Mouse (Mus musculus) brain, embryonic 14.5 days (tissue): ENCODE results near the gene Dhx32. TPM values are rescaled to one million over a fixed set of nuclear protein-coding genes. Genes with fewer than 3 reads are reported as not detected.

Experiments used
- DNase-seq: peaks from one replicate; pipeline ENCODE4 v3.0.0-alpha.2; 2011; ENCODE audit warnings: low read depth
- CTCF ChIP-seq: fragments of 200-500 bp; IDR thresholded peaks from 2 replicates; pipeline ENCODE4 v1.5.1; 2012; ENCODE audit warnings: inconsistent platforms, mild to moderate bottlenecking, moderate library complexity, borderline replicate concordance; ENCODE audit not compliant: insufficient read depth, insufficient read length; ENCODE audit errors: extremely low read depth
- POLR2A ChIP-seq: fragments of 200-500 bp; IDR thresholded peaks from 2 replicates; pipeline ENCODE4 v1.6.1; 2012; ENCODE audit warnings: mild to moderate bottlenecking, inconsistent platforms, borderline replicate concordance; ENCODE audit not compliant: poor library complexity, insufficient read depth, insufficient read length, severe bottlenecking; ENCODE audit errors: extremely low read depth
- polyA plus RNA-seq: library from polyadenylated mRNA; depleted of rRNA; stranded (reverse); fragments of >200 nt; gene quantifications from 2 replicates; pipeline ENCODE4 v1.2.3, GENCODE M21; 2012

The Dhx32 gene
- polyA plus RNA-seq, 1 experiment: 31.6 TPM

- TF ChIP-seq CTCF (no peak), POLR2A (no peak)
- DNase-seq: no peak
These were observed 33.8 kb downstream of the Dhx32 start for GRCm38 (mm10) chr7:133748753-133749152.

GRCm38 (mm10) chr7:133747372-133747771, 35.2 kb downstream of the Dhx32 start:
- DNase-seq: no peak
- TF ChIP-seq CTCF (no peak), POLR2A (no peak)

GRCm38 (mm10) chr7:133744701-133745100, 37.8 kb downstream of the Dhx32 start:
- no peak for TF ChIP-seq POLR2A
- peak; percentile 35 for DNase-seq

- no peak for DNase-seq
- TF ChIP-seq CTCF: no peak
- TF ChIP-seq POLR2A: no peak
These were observed 38.3 kb downstream of the Dhx32 start for GRCm38 (mm10) chr7:133744209-133744608.

GRCm38 (mm10) chr7:133743611-133744010, 38.9 kb downstream of the Dhx32 start:
- TF ChIP-seq POLR2A (no peak), CTCF (no peak)
- peak; percentile 87 for DNase-seq

GRCm38 (mm10) chr7:133742530-133743325, 39.8 kb downstream of the Dhx32 start:
- DNase-seq: no peak
- no peak for TF ChIP-seq CTCF
- TF ChIP-seq POLR2A: no peak

- TF ChIP-seq CTCF (no peak), POLR2A (no peak)
- DNase-seq: no peak
These were observed 42.0 kb downstream of the Dhx32 start for GRCm38 (mm10) chr7:133740558-133740957.

GRCm38 (mm10) chr7:133731971-133732645, 50.4 kb downstream of the Dhx32 start:
- TF ChIP-seq CTCF (no peak), POLR2A (no peak)
- peak; percentile 62 for DNase-seq

GRCm38 (mm10) chr7:133730324-133731191, 52.0 kb downstream of the Dhx32 start:
- no peak for DNase-seq
- no peak for TF ChIP-seq POLR2A
- TF ChIP-seq CTCF: no peak

- no peak for TF ChIP-seq CTCF
- no peak for TF ChIP-seq POLR2A
- DNase-seq: peak; percentile 23
These were observed 53.2 kb downstream of the Dhx32 start for GRCm38 (mm10) chr7:133729351-133729750.

GRCm38 (mm10) chr7:133727027-133727426, 55.5 kb downstream of the Dhx32 start:
- DNase-seq: no peak
- TF ChIP-seq POLR2A (no peak), CTCF (no peak)

- no peak for TF ChIP-seq POLR2A
- TF ChIP-seq CTCF: no peak
- no peak for DNase-seq
These were observed 57.0 kb downstream of the Dhx32 start for GRCm38 (mm10) chr7:133725571-133725970.

- peak; percentile 54 for DNase-seq
- TF ChIP-seq POLR2A (no peak), CTCF (no peak)
These were observed 57.7 kb downstream of the Dhx32 start for GRCm38 (mm10) chr7:133724844-133725243.
